Mouse (Mus musculus) small intestine, adult 2 months (tissue): ENCODE results near the gene Efcab1.

ENCODE experiments used
- CTCF ChIP-seq: fragments of 200-500 bp; IDR thresholded peaks from 2 replicates; pipeline ENCODE4 v1.5.1; 2012; ENCODE audit warnings: low read depth, mild to moderate bottlenecking, control low read depth, inconsistent platforms, low read length, moderate library complexity, mixed read lengths; ENCODE audit not compliant: insufficient replicate concordance, insufficient read length; ENCODE audit errors: extremely low read depth
- POLR2A ChIP-seq: fragments of 200-500 bp; IDR thresholded peaks from 2 replicates; pipeline ENCODE4 v1.6.1; 2012; ENCODE audit warnings: low read depth, mild to moderate bottlenecking, control low read depth, inconsistent platforms, low read length, moderate library complexity

- no peak for TF ChIP-seq CTCF
- no peak for TF ChIP-seq POLR2A
These were observed 33.7 kb downstream of the Efcab1 start for GRCm38 (mm10) chr16:14939994-14940715.
